25 mouse cellular contexts compared by ENCODE assay signal in the genomic region with DNA sequence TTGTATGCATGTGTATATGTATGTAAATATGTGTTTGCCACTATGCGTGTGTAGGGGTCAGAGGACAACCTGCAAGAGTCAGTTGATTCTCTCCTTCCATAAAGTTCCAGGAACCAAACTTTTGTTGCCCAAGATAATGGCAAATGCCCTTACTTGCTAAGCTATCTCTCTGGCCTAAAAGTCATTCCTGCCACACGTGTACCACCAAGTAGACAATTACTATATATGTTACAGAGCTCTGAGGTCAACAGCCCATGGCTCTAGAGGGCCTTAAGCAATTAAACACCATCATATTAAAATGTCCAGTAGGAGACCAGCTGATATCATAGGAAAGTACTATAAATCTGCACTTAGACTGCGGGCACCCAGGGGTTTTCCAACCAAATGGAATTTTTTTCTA.
"Had no signal": no experiment of that assay in that cellular context is flagged by ENCODE, and none has a peak within 500 bp of the region (broad histone marks: within the 10 kb centered on the region; RNA-seq: fewer than 3 reads in every experiment).

No protein-coding gene starts in this region.

- DNase-seq: gastrocnemius, postnatal 14 days; gastrocnemius, postnatal 36 days; heart, adult 11 months; heart, adult 2 months; heart, postnatal 4 days; kidney, adult 18-20 months; kidney, adult 8-10 months; kidney, postnatal 10 days; kidney, postnatal 25 days; kidney, postnatal 4 days had no signal

- H3K27me3 ChIP-seq: heart, embryonic 13.5 days; heart, embryonic 15.5 days; hindbrain, embryonic 12.5 days; limb, embryonic 13.5 days; limb, embryonic 15.5 days had no signal

- H3K9me3 ChIP-seq: heart, embryonic 13.5 days; heart, embryonic 15.5 days; hindbrain, embryonic 10.5 days; hindbrain, embryonic 12.5 days; limb, embryonic 13.5 days; limb, embryonic 15.5 days had no signal

- H3K4me2 ChIP-seq: heart, embryonic 11.5 days; heart, embryonic 13.5 days; heart, embryonic 15.5 days; hindbrain, embryonic 12.5 days; hindbrain, embryonic 14.5 days; limb, embryonic 13.5 days; limb, embryonic 15.5 days; liver, embryonic 11.5 days had no signal

- H3K4me1 ChIP-seq: heart, embryonic 15.5 days; hindbrain, embryonic 10.5 days; hindbrain, embryonic 12.5 days had no signal

- H3K9ac ChIP-seq: heart, embryonic 13.5 days; heart, embryonic 15.5 days; hindbrain, embryonic 12.5 days; hindbrain, embryonic 14.5 days; limb, embryonic 13.5 days; limb, embryonic 15.5 days; liver, embryonic 14.5 days had no signal

- H3K36me3 ChIP-seq: heart, embryonic 13.5 days; heart, embryonic 15.5 days; hindbrain, embryonic 12.5 days; limb, embryonic 13.5 days; limb, embryonic 15.5 days had no signal

- ATAC-seq: hindbrain, embryonic 16.5 days; inflammation-experienced regulatory T-cells, adult 6 months; intestine, postnatal 0 days had no signal

- H3K27ac ChIP-seq: heart, adult 2 months; heart, embryonic 13.5 days; heart, embryonic 15.5 days; hindbrain, embryonic 10.5 days; hindbrain, embryonic 12.5 days; hindbrain, embryonic 14.5 days; layer of hippocampus, adult 2 months; left cerebral cortex, adult 2 months; limb, embryonic 13.5 days; limb, embryonic 15.5 days; liver, embryonic 14.5 days had no signal

- H3K4me3 ChIP-seq: heart, adult 2 months; heart, embryonic 13.5 days; heart, embryonic 15.5 days; hindbrain, embryonic 10.5 days; hindbrain, embryonic 12.5 days; layer of hippocampus, adult 2 months; left cerebral cortex, adult 2 months; limb, embryonic 13.5 days; limb, embryonic 15.5 days had no signal
